Comparison of ENCODE assay signal across 9 mouse cellular contexts in genomic region chr11:88557116-88557768, GRCm38 (mm10).
DNase-seq lines count a peak whose midpoint lies in the region; ATAC-seq and TF ChIP-seq lines count a peak whose summit lies in the region.
"Had no signal": no experiment of that assay in that cellular context is flagged by ENCODE, and none has a peak within 500 bp of the region (broad histone marks: within the 10 kb centered on the region; RNA-seq: fewer than 3 reads in every experiment).

No protein-coding gene starts in this region.

- TF ChIP-seq CTCF in C2C12 (IDR thresholded peaks at IDR 0.05; ENCODE audit: control insufficient read depth, insufficient read depth, insufficient read length): no peak

- H3K79me3 ChIP-seq in C2C12 (ENCODE audit: low read depth): peaks cover 8% of the 10 kb centered on the region

- DNase-seq in heart, postnatal 36 days: no peak
- no peak for DNase-seq in limb, embryonic 14.5 days (ENCODE audit: low spot score)
- DNase-seq in retina, postnatal 1 day: no peak
- no peak for DNase-seq in urinary bladder, postnatal 25 days (ENCODE audit: low spot score)
- no peak for DNase-seq in spleen, adult 18-20 months

- no peak for TF ChIP-seq POLR2A in limb, embryonic 14.5 days (IDR thresholded peaks at IDR 0.05; ENCODE audit: borderline replicate concordance, extremely low read depth, insufficient read depth, insufficient read length)

- no peak for ATAC-seq in heart, embryonic 11.5 days (replicated peaks; ENCODE audit: insufficient number of reproducible peaks, low FRiP score, low TSS enrichment)
- ATAC-seq in embryonic facial prominence, embryonic 13.5 days (ENCODE audit: insufficient number of reproducible peaks, insufficient read depth, low FRiP score, low TSS enrichment, low read depth): no peak; the same call in 1 of the 2 replicates
- ATAC-seq in limb, embryonic 14.5 days (ENCODE audit: low FRiP score, low read depth): peak; percentile 39

- H3K9ac ChIP-seq in heart, embryonic 11.5 days (ENCODE audit: low read depth, low read length): no peak overlapping the region
- no peak overlapping the region for H3K9ac ChIP-seq in embryonic facial prominence, embryonic 13.5 days
- H3K9ac ChIP-seq in limb, embryonic 14.5 days (ENCODE audit: low read depth, low read length, severe bottlenecking): no peak overlapping the region

- H3K9me3 ChIP-seq in heart, embryonic 11.5 days (replicated peaks; ENCODE audit: control insufficient read depth, low read length): no peaks in the 10 kb centered on the region
- H3K9me3 ChIP-seq in embryonic facial prominence, embryonic 13.5 days: no peaks in the 10 kb centered on the region
- H3K9me3 ChIP-seq in limb, embryonic 14.5 days (ENCODE audit: control insufficient read depth, low read length): no peaks in the 10 kb centered on the region
- H3K9me3 ChIP-seq: G1E had no signal

- no peak overlapping the region for H3K4me3 ChIP-seq in heart, embryonic 11.5 days (ENCODE audit: low read depth, low read length)
- H3K4me3 ChIP-seq in C2C12 (ENCODE audit: insufficient read depth, poor library complexity, severe bottlenecking): no peak overlapping the region
- H3K4me3 ChIP-seq in embryonic facial prominence, embryonic 13.5 days: no peak overlapping the region
- H3K4me3 ChIP-seq in limb, embryonic 14.5 days (replicated peaks; ENCODE audit: low read length): no peak overlapping the region

- H3K79me2 ChIP-seq in C2C12 (ENCODE audit: control insufficient read depth, insufficient read depth): peaks cover 21% of the 10 kb centered on the region

- H3K4me2 ChIP-seq in heart, embryonic 11.5 days: no peak overlapping the region
- no peak overlapping the region for H3K4me2 ChIP-seq in embryonic facial prominence, embryonic 13.5 days
- no peak overlapping the region for H3K4me2 ChIP-seq in limb, embryonic 14.5 days (replicated peaks; ENCODE audit: low read depth, low read length, severe bottlenecking)

- peaks cover 96% of the 10 kb centered on the region for H3K4me1 ChIP-seq in heart, embryonic 11.5 days (ENCODE audit: control insufficient read depth, insufficient read depth, low read length)
- peaks cover 90% of the 10 kb centered on the region for H3K4me1 ChIP-seq in embryonic facial prominence, embryonic 13.5 days
- H3K4me1 ChIP-seq in limb, embryonic 14.5 days (ENCODE audit: control insufficient read depth, insufficient read depth, low read length): peaks cover 68% of the 10 kb centered on the region

- intact Hi-C loops in heart, postnatal 36 days (cut with DNase I): loop anchor here (5.0 kb wide), 2 partner anchors 40 to 60 kb away; no protein-coding TSS in a partner anchor

- H3ac ChIP-seq in C2C12 (ENCODE audit: control insufficient read depth, insufficient read length, low read depth): no peak overlapping the region

- 57% methylated on average over 4 of the region's 4 CpGs for WGBS in heart, embryonic 11.5 days (ENCODE audit: insufficient replicate concordance)
- WGBS in embryonic facial prominence, embryonic 13.5 days: 30% methylated on average over 4 of the region's 4 CpGs
- WGBS in limb, embryonic 14.5 days: 30% methylated on average over 4 of the region's 4 CpGs

- H3K36me3 ChIP-seq in heart, embryonic 11.5 days (ENCODE audit: control insufficient read depth, insufficient read depth, low read length): no peaks in the 10 kb centered on the region
- no peaks in the 10 kb centered on the region for H3K36me3 ChIP-seq in C2C12 (ENCODE audit: control insufficient read depth, insufficient read depth)
- H3K36me3 ChIP-seq in embryonic facial prominence, embryonic 13.5 days: no peaks in the 10 kb centered on the region
- no peaks in the 10 kb centered on the region for H3K36me3 ChIP-seq in limb, embryonic 14.5 days (ENCODE audit: control insufficient read depth, insufficient read depth, low read length)

- H3K27me3 ChIP-seq in heart, embryonic 11.5 days (ENCODE audit: control insufficient read depth, insufficient read depth, low read length): no peaks in the 10 kb centered on the region
- H3K27me3 ChIP-seq in C2C12 (ENCODE audit: control insufficient read depth, insufficient read depth, insufficient read length): no peaks in the 10 kb centered on the region
- H3K27me3 ChIP-seq in embryonic facial prominence, embryonic 13.5 days: no peaks in the 10 kb centered on the region
- H3K27me3 ChIP-seq in limb, embryonic 14.5 days (ENCODE audit: control insufficient read depth, insufficient read depth, low read length): 0 out of 2 replicates have a peak, but pooled peaks cover 4% of the 10 kb centered on the region

- H3K27ac ChIP-seq in heart, embryonic 11.5 days (ENCODE audit: low read depth, low read length): peak overlapping the region; percentile 60
- H3K27ac ChIP-seq in embryonic facial prominence, embryonic 13.5 days: peak overlapping the region; percentile 34; the same call in 1 of the 2 replicates
- H3K27ac ChIP-seq in limb, embryonic 14.5 days (replicated peaks; ENCODE audit: low read depth, low read length): 0 out of 2 replicates have a peak overlapping the region, but pooled peaks have one; percentile 8

TF ChIP-seq in C2C12, 6 proteins besides CTCF, POLR2A, EP300 and RAD21:
- TF ChIP-seq FOSL1 (IDR thresholded peaks at IDR 0.05; ENCODE audit: insufficient read depth, low read length, poor library complexity, severe bottlenecking) (no peak), MYOG (IDR thresholded peaks at IDR 0.05; ENCODE audit: control insufficient read depth, extremely low read depth, insufficient read length) (no peak), MYOD1 (IDR thresholded peaks at IDR 0.05; ENCODE audit: control insufficient read depth, insufficient read length, low read depth) (peak; percentile 53)

Comparison
In these comparisons a context has a peak if more than half of its experiments do, and no peak if none do; other contexts are left out.
1. H3K27ac ChIP-seq: peak in every context shown above with its lines; median percentile 60 in heart, embryonic 11.5 days; 34 in embryonic facial prominence, embryonic 13.5 days; 8 in limb, embryonic 14.5 days.